Mouse (Mus musculus): ENCODE results near the gene Col12a1. TPM values are rescaled to one million over a fixed set of nuclear protein-coding genes. Genes with fewer than 3 reads are reported as not detected.
"Not testable (repeated sequence)": the region's sequence is repeated elsewhere in the genome, so short reads cannot be mapped to it uniquely, and the experiment has no call there.

The Col12a1 gene
- total RNA-seq, 2 experiments from 2014 or later = 2.0 to 3.2 TPM

DNA sequence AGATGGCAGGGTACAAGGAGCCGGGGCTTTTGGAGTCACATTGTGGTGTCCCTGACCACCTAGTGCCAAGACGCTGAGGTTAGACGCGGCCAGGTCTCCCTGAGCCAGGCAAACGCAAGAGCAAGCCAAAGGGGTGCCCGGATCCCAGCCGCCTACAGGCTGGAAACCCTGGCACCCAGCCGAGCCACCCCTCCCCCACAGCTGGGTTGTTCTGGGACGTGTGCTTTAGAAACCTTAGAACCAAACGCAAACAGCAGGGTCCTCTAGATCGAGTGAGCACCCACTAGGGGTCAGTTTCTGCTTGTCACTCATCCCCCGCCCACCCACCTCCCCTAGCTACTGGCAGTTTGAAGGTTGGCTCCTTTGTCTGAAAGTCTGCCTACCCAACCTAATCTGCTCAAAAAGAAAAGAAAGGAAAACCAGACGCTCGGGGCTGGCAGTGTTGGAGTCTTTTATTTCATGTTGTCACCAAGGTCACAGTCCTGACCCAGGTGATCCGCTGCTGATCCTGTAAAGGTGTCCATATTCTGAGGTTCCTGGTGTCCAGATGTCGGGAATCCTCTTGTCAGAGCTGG is 4.1 kb downstream of the Col12a1 start:
- DNase-seq = peak; percentile 72 to 85
- intact Hi-C loops (cut with DNase I) = loop anchor here (5.0 to 10.0 kb wide), 2 partner anchors 110 to 347 kb away; no protein-coding TSS in a partner anchor

DNA sequence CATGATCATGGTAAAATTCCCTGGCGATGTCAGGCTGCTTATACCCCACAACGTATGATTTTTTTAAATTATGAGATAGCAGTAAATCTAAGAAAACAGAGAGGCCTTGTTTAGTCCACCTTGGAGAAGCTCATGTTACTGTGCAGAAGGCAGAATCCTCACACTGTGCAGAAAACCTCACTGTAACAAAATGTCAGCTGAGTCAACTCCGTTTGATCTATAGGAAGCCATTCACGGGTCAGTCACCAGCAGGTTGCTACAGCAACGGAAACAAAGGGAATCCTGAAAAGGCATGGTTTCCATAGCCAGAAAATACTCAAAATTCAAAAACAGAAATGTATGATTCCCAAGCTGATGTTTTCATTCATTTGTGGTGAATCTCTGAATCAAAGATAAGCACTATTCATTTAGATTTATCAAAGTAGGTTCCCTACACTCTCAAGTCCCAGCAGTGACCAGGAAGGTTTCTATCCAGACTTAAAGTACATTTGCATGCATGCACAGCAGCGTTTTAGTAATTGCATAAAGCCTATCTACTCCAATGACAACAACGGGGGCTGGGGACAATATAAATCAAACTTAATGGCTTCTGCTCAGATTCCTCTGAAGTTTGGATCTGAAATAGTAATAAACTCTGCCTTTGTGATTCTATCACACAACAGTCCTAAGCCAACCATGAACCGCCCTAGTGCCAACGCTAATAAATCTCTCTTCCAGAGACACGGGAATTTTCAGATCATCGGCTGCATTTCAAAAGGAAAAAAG is 28.7 kb downstream of the Col12a1 start:
- intact Hi-C loops (cut with DNase I) = no loop called here
- DNase-seq = no peak

GRCm38 (mm10) chr9:79689342-79689741 is 29.3 kb downstream of the Col12a1 start:
- intact Hi-C loops (cut with DNase I) = no loop called here
- DNase-seq = no peak

DNA sequence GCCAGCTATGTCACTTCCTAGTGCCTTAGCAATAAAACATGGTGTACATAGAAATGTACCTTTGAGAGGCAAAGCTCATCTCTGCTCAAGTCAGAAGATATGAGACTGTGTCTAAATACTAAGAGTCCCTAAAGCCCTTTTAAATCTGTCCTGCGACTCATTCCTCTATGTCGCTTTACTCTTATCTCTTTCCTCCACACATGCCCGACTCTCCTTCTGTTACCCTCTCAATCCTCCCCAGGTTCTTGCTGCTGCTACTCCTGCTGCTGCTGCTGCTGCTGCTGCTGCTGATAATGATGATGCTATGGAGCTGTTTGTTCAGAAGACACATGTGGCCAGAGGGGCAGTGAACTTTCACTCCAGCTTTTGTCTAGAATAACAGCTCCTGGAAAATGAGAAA is 31.4 kb downstream of the Col12a1 start:
- intact Hi-C loops (cut with DNase I) = no loop called here
- DNase-seq = no peak

- intact Hi-C loops (cut with DNase I) = no loop called here
- DNase-seq = no peak
Observed at GRCm38 (mm10) chr9:79686049-79686448, 32.6 kb downstream of the Col12a1 start.

DNA sequence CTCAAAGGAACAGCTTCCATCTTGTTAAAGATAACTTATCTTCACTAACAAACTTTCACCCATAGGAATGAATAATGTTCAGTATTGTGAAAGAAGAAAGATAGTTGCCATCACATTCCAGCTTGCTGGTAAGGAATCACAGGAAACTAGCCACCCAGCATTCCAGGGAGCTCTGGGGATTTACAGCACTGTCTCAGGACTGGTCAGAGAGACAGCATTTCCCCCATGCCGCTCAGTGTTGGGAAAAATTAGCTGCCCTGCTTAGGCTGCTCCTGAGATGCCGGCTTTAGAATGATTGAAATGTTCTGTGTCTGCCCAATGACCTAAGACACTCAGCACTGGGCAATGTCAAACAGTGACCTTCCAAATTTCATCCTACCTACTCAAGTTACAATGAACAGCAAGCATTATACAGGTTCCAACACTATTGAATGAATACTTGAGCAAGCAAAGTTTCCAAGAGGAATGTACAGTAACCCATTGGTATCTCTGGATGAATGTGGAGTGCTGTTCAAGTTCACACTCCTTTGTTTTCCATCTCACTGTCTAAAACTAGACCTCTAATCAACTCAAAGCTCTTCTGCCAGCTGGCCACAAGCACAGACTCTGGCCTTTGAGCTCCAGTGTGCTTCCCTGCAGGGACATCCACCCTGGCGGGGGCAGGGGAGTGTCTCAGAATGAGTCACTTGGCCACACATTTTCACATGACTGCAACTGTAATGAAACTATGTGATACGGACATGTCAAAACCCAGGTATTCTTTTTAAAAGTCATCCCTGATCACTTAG is 38.0 kb downstream of the Col12a1 start:
- intact Hi-C loops (cut with DNase I) = no loop called here
- peak; percentile 33 to 65 for DNase-seq

DNA sequence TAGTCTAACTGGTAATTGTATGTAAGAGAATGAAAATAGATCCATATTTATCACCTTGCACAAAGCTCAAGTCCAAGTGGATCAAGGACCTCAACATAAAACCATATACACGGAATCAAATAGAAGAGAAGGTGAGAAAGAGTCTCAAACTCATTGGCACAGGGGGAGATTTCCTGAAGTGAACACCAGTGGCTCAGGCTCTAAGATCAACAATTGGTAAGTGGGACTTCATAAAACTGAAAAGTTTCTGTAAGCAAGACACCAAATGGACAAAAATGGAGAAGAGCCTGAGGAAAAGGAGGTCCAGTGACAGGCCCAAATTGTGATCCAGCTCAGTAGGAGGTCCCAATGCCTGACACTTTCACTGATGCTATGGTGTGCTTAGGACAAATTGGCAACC is 49.8 kb downstream of the Col12a1 start:
- intact Hi-C loops (cut with DNase I); DNase-seq: not testable (repeated sequence)

DNA sequence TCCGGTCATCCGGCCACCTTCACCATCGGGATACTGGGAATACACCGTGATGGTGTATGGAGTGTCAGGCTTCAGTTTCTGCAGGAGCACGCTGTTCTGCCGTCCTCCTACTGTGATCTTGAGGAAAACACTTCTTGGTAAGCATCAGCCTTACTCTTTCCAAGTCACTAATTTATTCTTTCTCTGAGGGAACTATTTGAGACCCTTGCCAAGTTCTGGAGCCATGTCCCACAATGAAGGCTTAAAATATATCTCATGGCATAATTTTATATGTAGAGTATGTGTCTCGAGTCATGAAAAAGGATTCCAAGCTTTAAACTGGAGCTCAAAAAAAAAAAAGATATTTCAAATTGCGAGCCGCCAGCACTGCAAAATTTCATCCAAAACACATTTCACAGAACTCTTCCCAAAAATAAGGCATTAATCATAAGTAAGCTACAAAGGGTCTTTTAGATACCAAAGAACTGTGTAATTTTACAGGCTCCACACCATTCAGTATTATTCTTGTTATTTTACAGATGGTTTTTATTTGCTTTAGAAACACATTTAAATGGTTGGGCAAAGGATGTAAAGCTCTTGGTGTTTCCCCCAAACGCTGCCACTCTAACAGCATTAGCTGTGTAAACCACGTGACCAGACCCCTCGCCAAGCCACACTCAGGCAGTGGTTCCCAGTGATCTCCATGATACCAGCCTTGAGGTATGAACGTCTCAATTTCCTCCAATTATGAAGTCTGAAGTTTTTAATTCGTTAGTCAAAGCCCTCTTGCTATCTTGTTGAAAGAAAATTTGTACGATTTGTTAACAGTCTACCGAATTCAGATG is 65.1 kb downstream of the Col12a1 start:
- DNase-seq = no peak

GRCm38 (mm10) chr9:79648587-79648986 is 70.0 kb downstream of the Col12a1 start:
- DNase-seq = peak; percentile 3 to 18

More for the DNA sequence above, 65.1 kb downstream of the Col12a1 start:
- intact Hi-C loops (cut with DNase I) = no loop called here

DNA sequence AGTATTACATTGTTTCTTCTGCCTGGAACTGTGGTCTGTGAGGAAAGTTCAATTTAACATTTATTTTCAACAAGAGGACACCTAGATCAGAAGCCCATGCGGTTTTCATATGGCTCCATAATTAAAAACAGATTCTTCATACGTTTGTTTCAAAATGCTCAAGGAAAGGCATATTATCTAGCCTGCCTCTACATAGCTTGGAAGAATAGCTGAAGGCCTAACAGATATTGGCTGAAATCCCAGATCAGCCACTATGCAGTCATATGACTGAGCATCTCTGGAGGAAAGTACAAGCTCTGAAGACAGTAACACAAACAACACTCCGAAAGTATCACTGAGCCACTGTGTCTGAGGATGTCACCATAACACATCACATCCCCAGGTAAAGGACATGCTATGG is 72.9 kb downstream of the Col12a1 start:
- intact Hi-C loops (cut with DNase I) = no loop called here
- DNase-seq = no peak

More at GRCm38 (mm10) chr9:79648587-79648986, 70.0 kb downstream of the Col12a1 start:
- intact Hi-C loops (cut with DNase I) = no loop called here

GRCm38 (mm10) chr9:79639430-79640090 is 79.1 kb downstream of the Col12a1 start:
- intact Hi-C loops (cut with DNase I) = no loop called here
- DNase-seq = no peak

- intact Hi-C loops (cut with DNase I) = no loop called here
Observed at GRCm38 (mm10) chr9:79637879-79638278, 80.8 kb downstream of the Col12a1 start.

GRCm38 (mm10) chr9:79634076-79634475 is 84.6 kb downstream of the Col12a1 start:
- no peak for DNase-seq
- intact Hi-C loops (cut with DNase I) = no loop called here

More at GRCm38 (mm10) chr9:79637879-79638278, 80.8 kb downstream of the Col12a1 start:
- no peak for DNase-seq

DNA sequence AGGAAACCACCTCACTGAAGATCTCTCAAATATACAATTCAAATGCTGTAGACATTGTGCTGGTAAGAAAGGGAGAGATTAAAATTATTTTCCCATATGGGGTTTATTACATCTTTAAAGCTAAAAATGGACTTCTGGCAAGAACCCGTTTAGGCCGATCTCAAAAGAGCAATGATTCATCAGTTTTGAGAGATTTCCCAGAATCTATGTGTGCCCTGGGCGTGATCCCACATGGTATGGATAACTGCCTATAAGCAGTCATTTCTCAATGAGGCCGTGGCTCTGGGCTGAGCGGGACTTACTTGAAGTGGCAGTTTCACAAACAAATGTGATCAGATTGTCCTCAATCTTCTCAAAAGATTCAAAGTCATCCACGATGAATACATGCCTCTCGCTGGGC is 87.4 kb downstream of the Col12a1 start:
- DNase-seq = no peak
- intact Hi-C loops (cut with DNase I) = no loop called here

GRCm38 (mm10) chr9:79618839-79619597 is 99.6 kb downstream of the Col12a1 start:
- DNase-seq = no peak
- intact Hi-C loops (cut with DNase I) = no loop called here

DNA sequence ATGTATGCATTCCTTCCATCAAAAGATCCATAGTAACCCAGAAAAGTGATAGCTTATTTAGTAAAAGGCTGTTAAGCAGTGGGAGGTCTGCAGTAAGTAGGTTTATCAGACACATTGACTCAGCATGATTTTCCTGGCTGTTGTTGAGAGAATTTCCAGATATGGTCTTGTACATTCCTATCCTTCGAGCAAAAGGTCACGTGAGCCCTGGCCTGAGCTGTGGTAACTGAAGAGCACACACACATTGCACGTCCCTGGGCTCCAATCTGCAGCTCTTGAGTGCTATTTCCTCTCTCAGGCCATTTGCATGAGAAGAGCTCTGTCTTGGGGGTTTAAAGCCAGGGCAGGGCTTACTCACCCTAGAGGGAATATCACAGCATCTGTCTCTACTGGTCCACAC is 101.3 kb downstream of the Col12a1 start:
- peak; percentile 17 to 42 for DNase-seq
- intact Hi-C loops (cut with DNase I) = no loop called here

GRCm38 (mm10) chr9:79616040-79616439 is 102.6 kb downstream of the Col12a1 start:
- intact Hi-C loops (cut with DNase I) = no loop called here
- no peak for DNase-seq

DNA sequence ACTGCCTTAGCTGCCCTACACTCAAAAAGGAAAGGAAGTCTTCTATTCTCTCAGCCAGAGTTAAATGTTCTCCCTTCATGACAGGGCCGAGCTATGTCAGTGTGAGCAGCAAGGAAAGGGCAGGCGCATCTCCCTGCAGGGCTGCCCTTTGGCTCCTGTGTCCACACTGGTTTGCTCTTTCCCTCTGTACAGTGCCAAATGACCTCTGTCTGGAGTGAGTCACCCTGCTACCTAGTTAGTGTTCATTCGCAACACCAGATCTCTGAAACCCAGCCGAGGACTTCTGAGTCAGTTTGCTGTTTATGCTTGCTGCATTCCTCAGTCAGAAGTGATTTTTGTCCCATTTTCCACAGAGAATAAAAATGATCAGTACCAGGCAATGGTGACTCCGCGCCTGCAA is 108.3 kb downstream of the Col12a1 start:
- intact Hi-C loops (cut with DNase I) = no loop called here
- DNase-seq = peak; percentile 14 to 25

GRCm38 (mm10) chr9:79609661-79610060 is 109.0 kb downstream of the Col12a1 start:
- intact Hi-C loops (cut with DNase I) = loop anchor here (10.0 kb wide), 1 partner anchor 105 kb away; the partner anchor contains the start of gene Col12a1
- DNase-seq = no peak
